ENCODE assay signal across 7 mouse cellular contexts in the genomic region with DNA sequence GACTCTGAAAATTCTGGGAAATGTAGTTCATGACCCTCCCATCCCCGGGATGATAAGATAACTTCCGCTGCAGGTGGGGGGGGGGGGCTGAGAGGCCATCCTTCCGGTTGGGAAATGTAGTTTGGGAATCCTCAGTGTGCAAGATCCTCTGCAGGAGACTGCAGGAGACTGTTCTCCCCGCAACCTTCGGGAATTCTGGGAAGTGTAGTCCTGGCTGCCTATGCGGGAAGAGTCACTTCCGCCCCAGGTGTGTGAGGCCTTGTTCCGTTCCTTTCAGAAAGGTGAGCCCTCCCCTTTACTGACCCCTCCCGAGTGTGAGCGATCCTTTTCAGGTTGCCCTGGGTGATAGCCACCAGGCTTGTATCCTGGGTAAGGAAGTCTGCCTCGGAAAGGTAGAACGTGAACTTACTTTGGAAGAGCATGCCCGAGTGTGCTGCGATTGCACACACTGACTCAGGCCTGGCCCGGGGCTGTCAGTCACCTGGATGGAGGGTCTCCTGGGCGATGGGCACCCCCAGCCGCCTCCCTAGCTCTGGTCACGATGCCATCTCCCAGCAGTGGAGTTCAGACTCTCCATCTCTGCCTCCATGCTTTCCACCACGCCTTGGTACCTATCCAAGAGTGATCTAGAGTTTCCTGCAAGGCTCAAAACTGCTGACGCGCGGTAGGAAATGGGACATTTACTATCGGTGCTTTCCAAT. TPM values are rescaled to one million over a fixed set of nuclear protein-coding genes. Genes with fewer than 3 reads are reported as not detected.
DNase-seq lines count a peak whose midpoint lies in the region; ATAC-seq and TF ChIP-seq lines count a peak whose summit lies in the region.

A gene (plus strand): TSS at position 159 of the 701 bp plus-strand sequence.

- peaks cover 19% of the 10 kb centered on the region for H3K36me3 ChIP-seq in embryonic facial prominence, embryonic 14.5 days (ENCODE audit: control insufficient read depth, insufficient read depth, low read length)
- no peaks in the 10 kb centered on the region for H3K36me3 ChIP-seq in heart, adult 2 months (ENCODE audit: control insufficient read depth, insufficient read depth, low read length)
- peaks cover 27% of the 10 kb centered on the region for H3K36me3 ChIP-seq in limb, embryonic 10.5 days
- peaks cover 24% of the 10 kb centered on the region for H3K36me3 ChIP-seq in midbrain, embryonic 12.5 days
- peaks cover 17% of the 10 kb centered on the region for H3K36me3 ChIP-seq in stomach, embryonic 15.5 days

- H3K27ac ChIP-seq in embryonic facial prominence, embryonic 14.5 days (replicated peaks; ENCODE audit: low read depth, low read length): peak within 1 kb of the TSS; percentile 80
- H3K27ac ChIP-seq in heart, adult 2 months: peak within 1 kb of the TSS; percentile 84
- peak within 1 kb of the TSS; percentile 82 for H3K27ac ChIP-seq in limb, embryonic 10.5 days
- peak within 1 kb of the TSS; percentile 11; the same call in 1 of the 2 replicates for H3K27ac ChIP-seq in midbrain, embryonic 12.5 days (replicated peaks)
- H3K27ac ChIP-seq in stomach, embryonic 15.5 days: peak within 1 kb of the TSS; percentile 83

- H3K4me3 ChIP-seq in embryonic facial prominence, embryonic 14.5 days (ENCODE audit: low read depth, low read length): peak within 1 kb of the TSS; percentile 60
- H3K4me3 ChIP-seq in heart, adult 2 months: peak within 1 kb of the TSS; percentile 89
- peak within 1 kb of the TSS; percentile 66 for H3K4me3 ChIP-seq in limb, embryonic 10.5 days
- H3K4me3 ChIP-seq in midbrain, embryonic 12.5 days: peak within 1 kb of the TSS; percentile 68
- H3K4me3 ChIP-seq in stomach, embryonic 15.5 days (replicated peaks): peak within 1 kb of the TSS; percentile 65

- TF ChIP-seq CTCF in heart, adult 2 months (IDR thresholded peaks at IDR 0.05): no peak

- H3K79me2 ChIP-seq in heart, adult 2 months (replicated peaks; ENCODE audit: control insufficient read depth, insufficient read depth, low read length): no peaks in the 10 kb centered on the region

- DNase-seq in brain, adult 2 months (ENCODE audit: low read depth, low spot score): peak; percentile 99
- DNase-seq in embryonic facial prominence, embryonic 14.5 days (ENCODE audit: low spot score): peak; percentile 98
- peak; percentile 76 to 86 for DNase-seq in heart, adult 2 months
- peak; percentile 86 to 92 for DNase-seq in kidney, adult 8-10 months
- peak; percentile 81 for DNase-seq in limb, embryonic 10.5 days (ENCODE audit: low spot score)

- no peaks in the 10 kb centered on the region for H3K27me3 ChIP-seq in embryonic facial prominence, embryonic 14.5 days (replicated peaks; ENCODE audit: control insufficient read depth, insufficient read depth, low read length)
- H3K27me3 ChIP-seq in heart, adult 2 months (ENCODE audit: control insufficient read depth, insufficient read depth, low read length): no peaks in the 10 kb centered on the region
- no peaks in the 10 kb centered on the region for H3K27me3 ChIP-seq in limb, embryonic 10.5 days (ENCODE audit: low read depth, poor library complexity, severe bottlenecking)
- H3K27me3 ChIP-seq in midbrain, embryonic 12.5 days: no peaks in the 10 kb centered on the region
- no peaks in the 10 kb centered on the region for H3K27me3 ChIP-seq in stomach, embryonic 15.5 days (replicated peaks)

- WGBS in embryonic facial prominence, embryonic 14.5 days: 1% methylated on average over 23 of the region's 23 CpGs
- WGBS in heart, adult 2 months: under 1% methylated on average over 23 of the region's 23 CpGs
- 3% methylated on average over 23 of the region's 23 CpGs for WGBS in limb, embryonic 10.5 days
- WGBS in midbrain, embryonic 12.5 days: 3% methylated on average over 23 of the region's 23 CpGs
- under 1% methylated on average over 23 of the region's 23 CpGs for WGBS in stomach, embryonic 15.5 days

- intact Hi-C loops in heart, adult 2 months (cut with DNase I): loop anchor here (1.0 to 5.0 kb wide), 3 partner anchors 22 to 142 kb away; a partner anchor contains a TSS

- H3K9me3 ChIP-seq in embryonic facial prominence, embryonic 14.5 days (ENCODE audit: control insufficient read depth, low read length): peaks cover 26% of the 10 kb centered on the region
- H3K9me3 ChIP-seq in limb, embryonic 10.5 days (replicated peaks): peaks cover 19% of the 10 kb centered on the region
- peaks cover 22% of the 10 kb centered on the region for H3K9me3 ChIP-seq in midbrain, embryonic 12.5 days
- peaks cover 7% of the 10 kb centered on the region; the same call in 1 of the 2 replicates for H3K9me3 ChIP-seq in stomach, embryonic 15.5 days

- H3K4me1 ChIP-seq in embryonic facial prominence, embryonic 14.5 days (ENCODE audit: control insufficient read depth, insufficient read depth, low read length): no peaks in the 10 kb centered on the region
- no peaks in the 10 kb centered on the region; the same call in 1 of the 2 replicates for H3K4me1 ChIP-seq in heart, adult 2 months (ENCODE audit: control insufficient read depth, insufficient read depth, low read length)
- H3K4me1 ChIP-seq in limb, embryonic 10.5 days: peaks cover 6% of the 10 kb centered on the region; the same call in 1 of the 2 replicates
- peaks cover 7% of the 10 kb centered on the region for H3K4me1 ChIP-seq in midbrain, embryonic 12.5 days
- H3K4me1 ChIP-seq in stomach, embryonic 15.5 days: peaks cover 5% of the 10 kb centered on the region; the same call in 1 of the 2 replicates

- peak within 1 kb of the TSS; percentile 61 for H3K4me2 ChIP-seq in embryonic facial prominence, embryonic 14.5 days (ENCODE audit: low read depth, low read length)
- H3K4me2 ChIP-seq in midbrain, embryonic 12.5 days (replicated peaks): peak within 1 kb of the TSS; percentile 78
- H3K4me2 ChIP-seq in stomach, embryonic 15.5 days: peak within 1 kb of the TSS; percentile 72

- TF ChIP-seq EP300 in heart, adult 2 months (IDR thresholded peaks at IDR 0.05; ENCODE audit: insufficient read depth, low read depth, low read length): no peak; the same call in 1 of the 2 replicates

- TF ChIP-seq POLR2A in heart, adult 2 months (IDR thresholded peaks at IDR 0.05; ENCODE audit: insufficient read depth, low read depth, low read length): peak; percentile 30; the same call in 1 of the 2 replicates

- H3K9ac ChIP-seq in embryonic facial prominence, embryonic 14.5 days (ENCODE audit: low read depth, low read length): peak within 1 kb of the TSS; percentile 76
- peak within 1 kb of the TSS; percentile 84 for H3K9ac ChIP-seq in heart, adult 2 months (ENCODE audit: low read depth, low read length)
- peak within 1 kb of the TSS; percentile 71 for H3K9ac ChIP-seq in midbrain, embryonic 12.5 days (replicated peaks)
- H3K9ac ChIP-seq in stomach, embryonic 15.5 days: peak within 1 kb of the TSS; percentile 38

- peak; percentile 99 for ATAC-seq in embryonic facial prominence, embryonic 14.5 days (ENCODE audit: low read depth)
- ATAC-seq in midbrain, embryonic 12.5 days (ENCODE audit: low FRiP score, low read depth): peak; percentile 96
- ATAC-seq in stomach, embryonic 15.5 days (ENCODE audit: insufficient read depth, low FRiP score, low read depth): peak; percentile 95

RNA-seq across cellular contexts. Expression of the gene that starts here (rescaled TPM):
- 4.3 and 6.1 TPM in 2 replicates for polyA plus RNA-seq in embryonic facial prominence, embryonic 14.5 days (2014; fragmentation: Nextera tagmentation; extraction: Ambion mirVana)
- 1 to 10 TPM; 3.1 to 3.2 TPM for total RNA-seq in heart, adult 2 months (2021)
- 1.8 and 3.5 TPM in 2 replicates for polyA plus RNA-seq in heart, adult 2 months (2012; rRNA removed)
- polyA plus RNA-seq in limb, embryonic 10.5 days (2016; fragmentation: Nextera tagmentation; extraction: Ambion mirVana): 2.5 and 4.3 TPM in 2 replicates
- 8.1 and 8.3 TPM in 2 replicates for polyA plus RNA-seq in midbrain, embryonic 12.5 days (2016; fragmentation: Nextera tagmentation; extraction: Ambion mirVana)
- polyA plus RNA-seq in stomach, embryonic 15.5 days (2015; fragmentation: Nextera tagmentation; extraction: Ambion mirVana): 6.8 and 7.4 TPM in 2 replicates

Comparison
In these comparisons a context has a peak if more than half of its experiments do, and no peak if none do; other contexts are left out.
1. Peak in every context shown above with its lines: DNase-seq, ATAC-seq, H3K4me3 ChIP-seq and H3K27ac ChIP-seq.
2. H3K27ac ChIP-seq: peak in every context shown above with its lines; median percentile 84 in heart, adult 2 months; 83 in stomach, embryonic 15.5 days; 82 in limb, embryonic 10.5 days; 80 in embryonic facial prominence, embryonic 14.5 days; 11 in midbrain, embryonic 12.5 days.